Comparison of ENCODE assay signal across 32 mouse cellular contexts in the genomic region with DNA sequence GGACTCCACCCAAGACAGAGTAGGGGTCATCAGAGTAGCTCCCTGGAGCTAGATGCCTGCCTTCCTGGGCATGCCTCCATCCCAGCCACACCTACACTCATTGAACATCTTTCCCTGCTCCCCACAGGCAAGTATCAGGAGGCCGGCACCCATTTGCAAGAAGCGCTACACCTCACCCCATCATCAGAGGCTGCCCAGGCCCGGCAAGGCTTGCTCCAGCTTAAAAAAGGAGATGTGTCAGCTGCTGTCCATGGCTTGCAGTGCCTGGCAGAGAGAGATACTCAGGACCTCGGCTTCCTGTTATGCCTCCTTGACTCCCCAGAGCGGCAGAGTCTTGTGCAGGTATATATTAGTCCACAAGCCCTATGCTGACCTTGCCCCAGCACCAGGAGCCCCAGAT. TPM values are rescaled to one million over a fixed set of nuclear protein-coding genes. Genes with fewer than 3 reads are reported as not detected.
"Had no signal": no experiment of that assay in that cellular context is flagged by ENCODE, and none has a peak within 500 bp of the region (broad histone marks: within the 10 kb centered on the region; RNA-seq: fewer than 3 reads in every experiment).

No protein-coding gene starts in this region.

- H3K27me3 ChIP-seq: hindbrain, embryonic 15.5 days; limb, embryonic 15.5 days had no signal

- H3K36me3 ChIP-seq: heart, embryonic 13.5 days; heart, embryonic 15.5 days; hindbrain, embryonic 13.5 days; hindbrain, embryonic 15.5 days; kidney, embryonic 15.5 days; limb, embryonic 13.5 days; limb, embryonic 15.5 days; liver, embryonic 12.5 days had no signal

- DNase-seq: gastrocnemius, postnatal 14 days; heart, adult 2 months; heart, postnatal 14 days; heart, postnatal 36 days; kidney, adult 11 months; kidney, adult 2 months; kidney, adult 9 months; kidney, postnatal 14 days; kidney, postnatal 36 days; layer of hippocampus, adult 9-11 months; layer of hippocampus, postnatal 36 days; left cerebral cortex, postnatal 4 days had no signal

- H3K4me3 ChIP-seq: heart, adult 2 months; heart, embryonic 13.5 days; heart, embryonic 15.5 days; hindbrain, embryonic 13.5 days; hindbrain, embryonic 15.5 days; kidney, embryonic 15.5 days; limb, embryonic 13.5 days; limb, embryonic 15.5 days; liver, embryonic 12.5 days had no signal

- ATAC-seq: hindbrain, postnatal 0 days; intestine, embryonic 16.5 days; liver, embryonic 12.5 days had no signal

- H3K9me3 ChIP-seq: heart, embryonic 15.5 days; hindbrain, embryonic 13.5 days; hindbrain, embryonic 15.5 days; kidney, embryonic 15.5 days; limb, embryonic 13.5 days; limb, embryonic 15.5 days had no signal

RNA-seq across cellular contexts. Expression of a gene that starts 7.4 kb away (rescaled TPM):
- total RNA-seq: gastrocnemius, adult 18-20 months; gastrocnemius, adult 8-10 months; heart, adult 2 months; hematopoietic stem cell, adult 5-6 weeks; liver, adult 2 months had no signal
- polyA plus RNA-seq: intestine, embryonic 14.5 days; kidney, postnatal 0 days; large intestine, adult 2 months; limb, embryonic 11.5 days had no signal

RNA-seq across cellular contexts. Expression of a gene that starts 24.7 kb away (rescaled TPM):
- total RNA-seq: gastrocnemius, adult 8-10 months; gastrocnemius, postnatal 14 days; gastrocnemius, postnatal 36 days; hematopoietic stem cell, adult 5-6 weeks; liver, adult 2 months had no signal
- polyA plus RNA-seq: kidney, adult 2 months; liver, embryonic 12.5 days; liver, embryonic 14.5 days had no signal
